Mouse (Mus musculus) MEL-GATA-1-ER (cell line): ENCODE results near the gene Lzts3.
A peak's percentile ranks its signal among the peaks of the same experiment; 100 is the strongest.

Experiments used
- DNase-seq: peaks from one replicate; pipeline ENCODE4 v3.0.0-alpha.2; 2012; ENCODE audit warnings: low read depth; ENCODE audit errors: extremely low read depth

Gene Lzts3

DNA sequence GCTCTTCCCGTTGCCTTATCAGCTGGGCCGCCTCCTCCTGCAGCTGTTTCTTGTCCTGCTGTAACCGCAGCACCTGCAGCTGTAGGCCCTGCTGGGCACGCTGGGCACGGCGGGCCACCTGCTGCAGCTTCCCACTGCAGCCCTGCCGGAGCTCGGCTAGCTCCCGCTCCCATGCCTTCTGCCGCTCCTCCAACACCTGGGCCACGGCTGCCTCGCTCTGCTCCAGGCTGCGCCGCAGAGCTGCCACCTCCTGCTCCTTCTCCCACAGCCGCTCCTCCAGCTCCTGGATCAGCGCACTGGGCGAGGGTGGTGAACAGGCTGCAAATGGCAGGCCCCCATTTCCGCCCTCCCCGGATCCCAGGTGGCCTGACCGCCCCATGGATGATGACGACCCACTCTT, 6.8 kb downstream of the Lzts3 start:
- no peak for DNase-seq

DNA sequence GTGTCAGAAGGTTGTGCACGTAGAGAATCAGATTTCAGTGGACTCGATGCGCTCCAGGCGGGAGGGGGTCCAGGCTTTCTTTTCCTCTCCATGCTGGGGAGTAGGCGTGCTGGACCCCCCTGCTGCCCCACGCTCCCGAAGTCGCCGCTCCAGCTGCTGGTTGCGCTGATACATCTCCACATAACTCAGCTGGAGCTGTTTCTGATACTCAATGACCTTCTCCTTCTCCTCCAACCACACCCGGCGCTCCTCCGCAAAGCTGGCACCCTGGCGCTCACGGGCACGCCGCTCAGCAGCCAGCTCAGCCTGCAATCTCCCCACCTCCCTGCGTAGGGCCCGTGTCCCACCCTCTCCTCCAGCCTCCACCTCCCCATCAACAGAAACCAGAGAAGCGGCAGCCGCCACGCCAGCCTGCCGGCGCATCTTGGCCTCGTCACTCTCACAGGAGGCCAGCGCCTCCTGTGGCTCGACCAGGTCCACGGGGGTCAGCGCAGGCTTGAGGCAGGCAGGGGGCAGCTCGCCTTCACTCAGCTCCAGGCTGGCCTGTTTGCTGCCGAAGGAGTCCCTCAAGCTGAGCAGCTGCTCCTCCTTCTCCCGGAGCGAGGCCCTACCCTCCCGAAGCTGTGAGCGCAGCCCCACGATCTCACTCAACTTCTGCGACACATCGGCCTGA, 7.7 kb downstream of the Lzts3 start:
- DNase-seq = no peak

DNA sequence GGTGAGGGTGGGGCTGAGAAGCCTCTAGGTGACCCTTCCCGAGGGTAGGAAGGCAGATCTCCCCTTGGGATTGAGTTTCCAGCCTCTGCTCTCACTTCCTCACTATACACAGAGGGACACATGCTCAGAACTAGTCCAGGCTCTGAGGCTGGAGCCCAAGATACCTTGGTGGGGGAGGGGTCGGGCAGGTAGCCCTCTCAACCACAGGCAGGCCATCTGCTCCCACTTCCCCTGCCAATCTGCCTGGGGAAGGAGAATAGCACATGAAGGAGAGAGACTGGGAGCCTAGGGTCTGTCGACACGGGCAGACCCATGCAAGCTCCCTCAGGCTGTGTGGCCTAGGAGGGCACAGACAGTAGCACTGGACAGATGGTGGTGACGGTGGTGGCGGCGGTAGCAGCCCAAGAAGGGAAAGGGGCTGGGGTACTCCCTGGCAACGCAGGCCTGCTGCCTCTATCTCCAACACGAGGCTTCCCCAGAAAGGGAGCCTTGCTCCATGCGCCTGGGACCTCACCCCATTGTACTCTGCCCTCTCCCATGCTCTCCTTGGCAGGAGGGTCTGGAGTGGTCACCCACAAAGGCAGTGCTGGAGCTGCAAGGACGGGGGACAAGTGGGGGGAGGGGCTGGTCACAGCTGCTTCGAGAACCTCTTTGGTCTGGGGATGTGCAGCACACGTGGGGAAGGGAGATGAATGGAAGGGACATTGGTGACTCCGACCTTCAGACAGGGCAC, 8.4 kb downstream of the Lzts3 start:
- DNase-seq = no peak

DNA sequence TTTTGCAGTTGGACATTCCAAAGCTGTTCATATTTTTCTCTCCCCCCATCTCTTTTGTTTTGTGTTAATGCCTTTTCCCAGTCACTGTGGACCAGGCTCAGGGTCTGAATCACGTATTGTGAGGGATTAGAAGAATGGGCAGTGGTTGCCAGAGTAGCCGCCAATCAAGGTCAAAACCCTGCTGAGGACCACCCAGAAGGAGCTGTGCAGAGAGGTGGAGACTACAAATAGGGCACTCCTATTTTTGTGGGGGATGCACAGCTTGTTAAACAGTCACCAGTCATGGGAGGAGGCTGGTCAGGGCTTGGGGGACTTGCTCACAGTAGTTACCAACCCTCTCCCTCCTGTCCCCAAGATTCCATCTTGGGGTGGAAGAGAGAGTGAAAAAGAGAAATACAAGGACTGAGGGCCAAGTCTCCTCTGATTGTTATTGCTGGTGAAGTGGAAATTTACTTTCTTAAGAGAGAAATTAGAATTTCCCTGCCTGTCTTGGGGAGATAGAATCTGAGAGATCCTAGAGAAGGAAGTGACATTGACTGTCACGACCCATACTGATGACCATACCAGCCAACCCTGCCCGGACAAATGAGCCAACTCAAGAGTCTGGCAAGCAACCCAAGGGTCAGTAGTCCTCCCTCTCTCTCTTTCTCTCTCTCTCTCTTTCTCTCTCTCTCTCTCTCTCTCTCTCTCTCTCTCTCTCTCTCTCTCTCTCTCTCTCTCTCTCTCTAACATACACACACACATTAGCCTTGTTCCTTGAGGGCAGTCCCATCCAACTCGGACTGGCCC, 9.5 kb downstream of the Lzts3 start:
- no peak for DNase-seq

DNA sequence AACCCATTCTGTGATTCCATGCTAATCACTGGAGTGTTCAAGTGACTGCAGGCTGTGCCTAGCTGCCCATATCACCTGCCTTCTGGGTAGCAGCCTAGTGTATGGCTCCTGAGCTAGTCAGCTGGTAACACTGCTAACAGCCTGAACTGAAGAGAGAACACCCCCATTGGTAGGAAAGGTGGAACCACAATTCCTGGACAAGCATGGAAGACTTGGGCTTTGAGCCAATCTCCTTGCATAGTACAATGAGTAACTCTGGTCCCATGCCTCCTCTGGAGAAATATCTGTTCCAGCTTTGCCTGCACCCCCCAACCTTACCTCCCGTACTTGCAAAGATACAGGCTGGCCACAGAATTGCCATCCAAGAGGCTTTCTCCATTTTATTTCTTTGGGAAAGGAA, 10.2 kb downstream of the Lzts3 start:
- no peak for DNase-seq

DNA sequence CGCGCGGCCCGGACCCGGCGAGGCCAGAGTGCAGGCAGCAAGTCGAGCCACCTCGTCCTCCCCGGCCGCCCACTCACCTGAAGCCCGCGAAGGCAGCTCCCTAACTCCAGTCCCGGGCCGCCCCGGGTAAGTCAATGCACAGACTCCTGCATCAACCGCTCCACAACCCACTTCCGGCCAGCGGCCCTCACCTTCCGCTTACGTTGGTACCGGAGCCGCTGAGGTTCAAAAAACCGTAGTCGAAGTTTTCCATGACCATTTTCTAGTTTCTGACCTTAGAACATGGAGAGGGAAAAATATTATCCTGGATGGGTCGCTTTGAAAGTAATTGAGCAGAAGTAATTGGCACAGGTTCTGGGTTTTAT, 12.8 kb downstream of the Lzts3 start, which contains the start of the genes Fastkd5 and Ubox5:
TSS of gene Fastkd5 (minus strand) at position 189 of the 365 bp plus-strand sequence.
TSS of gene Ubox5 (minus strand) at position 200 of the 365 bp plus-strand sequence.
- peak; percentile 88 for DNase-seq

DNA sequence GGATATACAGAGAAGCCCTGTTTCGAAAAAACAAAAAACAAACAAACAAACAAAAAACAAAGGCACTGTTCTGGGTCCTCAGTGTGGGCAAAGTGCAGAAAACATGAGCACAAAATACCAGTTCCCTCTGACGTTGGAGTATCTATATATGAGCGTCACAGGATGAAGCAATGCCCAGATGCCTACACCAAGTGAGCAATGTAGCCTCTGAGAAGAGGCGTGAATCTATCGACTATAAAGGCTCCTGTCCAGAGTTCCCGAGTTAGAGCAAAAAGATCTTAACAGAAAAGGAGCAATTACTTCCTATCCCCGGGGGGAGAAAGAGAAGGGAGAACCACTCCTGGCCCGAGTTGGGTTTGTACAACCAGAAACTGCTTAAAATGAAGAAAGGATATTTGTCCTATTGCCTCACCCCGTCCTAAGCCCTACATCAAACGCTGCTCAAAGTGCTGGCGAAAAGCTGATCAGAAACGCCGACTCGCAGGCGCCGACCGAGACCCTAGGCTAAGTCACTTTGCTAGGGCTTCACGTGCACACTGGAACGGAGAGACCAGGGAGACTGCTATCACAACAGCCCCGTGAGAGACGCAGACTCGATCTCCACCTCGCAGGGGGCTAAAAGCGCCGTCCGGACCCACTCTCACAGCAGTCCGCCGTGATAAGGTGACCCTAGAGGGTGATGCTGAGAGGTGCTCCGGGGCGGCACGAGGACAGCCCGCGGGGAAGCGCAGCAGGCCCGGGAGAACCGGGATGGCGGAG, 13.3 kb downstream of the Lzts3 start:
- DNase-seq = no peak

DNA sequence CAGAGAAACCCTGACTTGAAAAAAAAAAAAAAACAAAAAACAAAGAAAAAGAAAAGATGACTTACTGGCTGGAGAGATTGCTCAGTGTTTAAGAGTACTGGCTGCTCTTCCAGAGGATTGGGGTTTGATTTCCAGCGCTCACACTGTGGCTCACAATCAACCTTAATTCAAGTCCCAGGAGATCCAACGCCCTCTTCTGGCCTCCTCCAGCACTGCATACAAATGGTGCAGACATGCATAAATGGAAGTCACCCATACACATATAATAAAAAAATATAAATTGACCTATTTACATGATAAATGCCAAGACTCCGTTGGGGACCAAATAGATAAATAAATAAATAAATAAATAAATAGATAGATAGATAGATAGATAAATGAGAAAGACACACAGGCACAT, 14.2 kb downstream of the Lzts3 start:
- DNase-seq = no peak

DNA sequence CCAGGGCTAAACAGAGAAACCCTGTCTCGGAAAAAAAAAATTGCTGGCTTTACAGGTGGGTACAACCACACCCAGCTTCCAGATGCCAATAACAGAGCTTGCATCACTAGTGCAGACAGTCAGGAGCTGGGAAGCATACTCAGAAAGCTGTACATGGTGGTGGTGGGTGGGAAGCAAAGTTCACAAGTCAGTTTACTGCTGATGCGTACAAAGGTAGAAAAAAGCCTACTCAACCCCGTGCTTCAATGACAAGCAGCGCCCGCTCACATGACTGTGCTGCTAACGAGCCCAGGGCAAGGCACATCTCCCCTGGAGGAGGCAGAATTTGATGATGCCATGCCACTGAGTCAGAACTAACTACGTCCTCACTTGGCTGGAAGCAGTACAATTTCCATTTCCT, 23.6 kb downstream of the Lzts3 start:
- DNase-seq = no peak

DNA sequence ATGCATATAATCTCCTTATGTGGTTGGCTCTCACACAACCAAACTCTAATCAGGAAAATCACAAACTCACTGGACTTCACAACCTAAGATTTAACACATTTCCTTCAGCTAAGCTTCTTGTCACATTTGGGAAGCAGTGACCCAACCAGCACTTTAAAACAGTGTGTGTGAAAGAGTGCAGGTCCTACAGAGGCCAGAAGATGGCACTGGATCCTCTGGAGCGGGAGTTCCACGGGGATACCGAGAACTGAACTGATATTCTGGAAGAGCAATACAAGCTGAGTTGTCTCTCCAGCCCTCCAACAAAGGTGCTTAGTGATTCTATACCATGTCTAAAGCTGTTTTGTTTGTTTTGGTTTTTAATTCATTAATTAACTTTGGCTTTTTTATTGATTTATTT, 29.5 kb downstream of the Lzts3 start:
- no peak for DNase-seq

DNA sequence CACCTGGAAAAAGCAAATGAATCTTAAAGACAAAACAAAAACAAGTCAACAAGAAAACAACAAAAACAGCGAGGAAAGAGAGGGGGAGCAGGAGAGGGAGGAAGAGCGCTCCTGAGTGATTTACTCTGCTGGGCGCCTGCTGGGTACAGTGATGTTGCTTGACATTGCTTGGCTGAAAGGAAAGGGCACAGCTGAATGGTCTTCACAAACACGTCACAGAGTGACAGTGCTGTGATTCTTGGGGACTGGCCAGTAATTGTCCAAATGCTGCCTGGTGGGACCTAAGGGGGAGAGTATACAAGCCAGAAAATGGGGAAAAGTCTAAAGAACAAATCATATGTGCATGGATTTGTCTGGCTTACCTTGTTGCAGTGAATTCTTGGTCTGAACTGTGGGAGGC, 40.4 kb downstream of the Lzts3 start:
- DNase-seq = no peak

DNA sequence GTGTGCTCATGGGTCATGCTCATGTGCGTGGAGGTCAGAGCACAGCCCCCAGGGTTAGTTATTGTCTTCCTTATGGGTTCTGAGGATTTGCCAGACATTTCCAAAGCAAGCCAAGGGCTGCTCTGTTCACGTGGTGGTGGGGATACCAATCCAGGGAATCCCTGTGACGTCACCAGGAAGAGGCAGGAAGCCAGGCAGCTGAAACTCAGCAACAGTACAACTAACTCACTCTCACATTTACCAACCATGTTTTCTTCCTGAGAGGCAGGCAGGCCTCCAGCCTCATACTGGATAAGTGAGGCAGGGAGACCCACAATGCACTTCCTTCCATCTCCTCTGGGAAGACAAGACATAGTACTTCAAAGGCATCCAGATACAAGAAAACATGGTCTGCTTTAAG, 44.2 kb downstream of the Lzts3 start:
- DNase-seq = no peak

DNA sequence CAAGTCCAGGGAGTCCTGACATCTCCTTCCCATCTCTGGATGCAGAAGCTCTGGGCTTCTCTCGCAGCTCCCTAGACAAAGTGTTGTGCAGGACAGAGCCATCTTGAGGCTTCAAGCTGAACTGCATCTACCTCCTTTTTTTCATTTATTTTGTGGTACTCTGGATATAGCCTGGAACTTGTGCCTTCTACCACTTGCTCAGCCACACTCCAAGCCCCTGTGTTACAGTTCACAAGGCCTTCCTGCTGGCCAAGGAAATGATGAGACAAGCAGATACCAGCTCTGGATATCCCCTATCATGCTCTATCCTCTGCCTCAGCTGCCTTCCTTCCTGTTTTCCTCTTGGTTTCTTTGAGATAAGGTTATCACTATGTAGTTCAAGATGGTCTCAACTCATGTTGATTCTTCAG, 45.0 kb downstream of the Lzts3 start:
- DNase-seq = peak; percentile 45

DNA sequence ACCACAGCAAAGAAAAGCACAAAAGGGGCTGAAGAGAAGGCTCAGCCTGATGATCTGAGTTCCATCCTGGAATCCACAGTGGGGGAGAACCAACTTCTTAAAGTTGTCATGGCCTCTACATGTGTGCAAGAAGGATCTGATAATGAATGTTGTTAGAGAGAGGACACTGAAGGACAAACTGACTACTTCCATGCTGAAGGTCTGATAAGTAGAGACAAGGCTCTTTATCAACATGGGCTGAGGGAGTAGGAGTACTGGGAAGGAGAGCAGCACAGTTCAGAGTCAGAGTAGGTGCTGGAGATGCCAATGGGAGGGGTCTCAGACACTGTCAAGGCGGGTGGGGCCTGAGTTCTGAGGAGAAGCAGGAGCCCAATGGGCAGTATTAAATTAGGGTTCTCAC, 47.0 kb downstream of the Lzts3 start:
- no peak for DNase-seq

DNA sequence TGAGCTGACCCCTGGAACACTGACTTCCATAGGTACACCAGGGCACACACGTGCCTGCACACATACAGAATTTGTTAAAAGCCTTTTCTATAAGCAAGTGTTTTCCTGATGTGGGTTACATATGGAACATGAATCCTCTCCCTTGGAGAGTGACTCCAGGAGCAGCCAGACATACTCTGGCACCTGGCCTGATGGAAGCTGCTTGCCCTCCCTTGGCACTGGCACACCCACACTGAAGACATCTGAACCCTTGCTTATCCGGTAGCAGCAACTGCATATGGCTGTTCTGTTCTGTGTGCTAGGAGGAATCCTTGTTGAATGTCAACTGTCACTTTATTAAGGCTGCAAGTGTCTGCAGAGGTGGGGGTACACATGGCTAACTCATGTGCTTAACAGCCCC, 51.6 kb downstream of the Lzts3 start:
- no peak for DNase-seq

DNA sequence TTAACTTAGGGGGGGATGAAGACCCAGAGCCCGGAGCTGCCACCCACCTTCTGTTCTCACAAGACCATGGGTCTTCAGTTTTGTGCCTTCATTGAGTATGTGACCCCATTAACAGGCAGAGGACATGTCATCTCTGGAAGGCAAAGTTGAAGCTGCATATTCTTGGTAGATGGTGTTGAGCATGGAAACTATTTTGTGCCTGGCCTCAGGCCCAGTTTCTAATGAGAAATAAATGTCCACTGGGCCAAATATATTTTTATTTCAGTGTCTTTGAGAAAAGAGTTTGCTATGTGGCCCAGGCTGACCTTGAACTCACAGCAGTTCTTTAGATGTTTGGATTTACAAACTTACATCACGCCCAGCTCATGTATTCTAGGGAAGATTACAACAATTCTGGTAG, 52.8 kb downstream of the Lzts3 start:
- no peak for DNase-seq

DNA sequence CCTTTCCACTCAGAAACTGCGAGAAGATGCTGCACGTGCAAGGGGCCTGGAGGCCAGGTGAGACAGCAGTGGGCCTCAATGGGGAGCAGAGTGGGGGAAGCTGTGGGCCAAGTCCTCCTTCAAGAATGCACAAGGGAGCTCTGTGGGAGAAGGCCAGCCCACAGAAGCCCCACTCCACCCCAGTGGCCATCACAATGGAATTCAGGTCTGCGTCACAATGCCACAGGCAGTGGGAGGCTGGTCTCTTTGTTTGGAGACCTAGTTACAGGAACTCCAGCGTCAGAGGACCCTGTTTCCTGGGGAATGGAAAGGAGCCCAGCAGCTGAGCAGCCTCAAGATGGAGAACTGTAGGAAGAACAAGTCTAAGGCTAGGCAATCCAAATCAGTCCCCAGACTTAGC, 53.4 kb downstream of the Lzts3 start:
- DNase-seq = no peak

DNA sequence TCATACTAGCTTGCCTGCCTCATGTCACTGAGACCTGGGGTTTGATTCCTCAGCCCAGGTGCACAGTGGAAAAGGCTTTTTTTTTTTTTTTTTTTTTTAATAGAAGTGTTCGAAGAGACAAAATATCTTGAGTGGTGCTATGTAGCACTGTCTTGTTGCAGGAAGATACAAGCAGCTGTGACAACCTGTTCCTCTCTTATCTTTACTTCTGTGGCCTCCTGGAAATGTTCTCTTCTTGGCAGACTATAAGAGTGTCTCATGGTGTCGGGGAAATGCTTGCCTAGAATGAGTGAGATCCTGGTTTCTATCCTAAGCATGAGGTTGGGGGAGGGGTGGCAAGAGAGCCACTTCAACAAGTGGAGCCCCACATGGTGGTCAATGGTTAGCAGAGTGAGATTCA, 54.2 kb downstream of the Lzts3 start:
- DNase-seq = no peak

DNA sequence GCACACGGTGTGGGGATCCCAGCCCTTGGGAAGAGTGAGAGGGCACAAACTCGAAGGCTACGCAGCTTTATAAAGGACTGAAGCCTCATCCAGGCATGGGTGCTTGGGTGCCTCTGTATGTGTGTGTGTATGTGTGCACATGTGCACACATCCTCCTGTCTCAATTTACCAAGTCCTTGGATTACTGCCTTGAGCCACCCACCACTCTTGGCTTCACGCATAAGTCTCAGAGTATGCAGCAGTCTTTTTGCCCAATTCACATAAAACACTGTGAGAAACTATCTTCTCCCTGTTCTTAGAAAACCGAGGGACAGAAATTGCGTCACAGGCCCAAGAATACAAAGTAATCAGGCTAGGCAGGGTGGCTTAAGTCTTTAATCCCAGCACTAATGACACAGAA, 56.6 kb downstream of the Lzts3 start:
- DNase-seq = no peak

DNA sequence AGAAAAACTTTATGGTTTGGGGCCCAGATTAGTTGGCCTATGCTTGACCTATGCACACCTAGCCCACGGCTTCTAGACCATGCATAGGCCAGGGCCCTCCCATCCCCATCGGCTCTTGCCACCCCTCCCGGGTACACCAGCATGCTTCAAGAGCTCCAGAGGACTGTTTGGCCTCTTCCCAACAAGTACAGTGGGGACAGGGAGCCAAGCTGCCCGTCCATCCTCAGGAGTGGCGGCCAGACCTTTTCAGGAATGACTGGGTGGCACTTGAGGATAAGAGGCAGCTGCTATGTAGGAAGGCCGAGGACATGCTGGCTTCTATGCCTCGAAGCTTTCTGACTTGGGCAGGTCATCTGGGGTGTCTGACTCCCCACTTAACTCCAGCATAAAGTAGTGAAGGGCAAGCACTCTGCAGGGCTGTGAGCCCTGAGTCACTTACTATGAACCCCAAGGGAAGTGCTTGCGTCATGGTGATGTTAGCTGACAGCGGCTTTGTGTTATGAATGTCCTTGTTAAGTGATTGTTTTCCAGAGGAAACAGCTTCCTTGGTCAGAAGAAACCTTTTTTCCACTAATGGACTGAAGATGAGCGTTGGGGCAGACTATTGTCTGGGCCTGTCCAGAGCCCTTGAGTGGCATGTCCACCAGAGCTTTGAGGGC, 58.6 kb downstream of the Lzts3 start:
- no peak for DNase-seq
